ENCODE assay signal across 8 mouse cellular contexts in genomic region chr11:70509753-70510564, GRCm38 (mm10). TPM values are rescaled to one million over a fixed set of nuclear protein-coding genes. Genes with fewer than 3 reads are reported as not detected.
DNase-seq lines count a peak whose midpoint lies in the region; ATAC-seq lines count a peak whose summit lies in the region.

No protein-coding gene starts in this region.

- no peaks in the 10 kb centered on the region for H3K9me3 ChIP-seq in heart, embryonic 15.5 days (replicated peaks)

- peaks cover 18% of the 10 kb centered on the region for H3K27me3 ChIP-seq in heart, embryonic 15.5 days

- no peak overlapping the region for H3K4me3 ChIP-seq in heart, embryonic 15.5 days

- no peaks in the 10 kb centered on the region for H3K36me3 ChIP-seq in heart, embryonic 15.5 days

- H3K4me2 ChIP-seq in heart, embryonic 15.5 days: 0 out of 2 replicates have a peak overlapping the region, but pooled peaks have one; percentile 1

- H3K9ac ChIP-seq in heart, embryonic 15.5 days: no peak overlapping the region

- H3K27ac ChIP-seq in heart, embryonic 15.5 days: no peak overlapping the region

- H3K4me1 ChIP-seq in heart, embryonic 15.5 days (replicated peaks): peaks cover 7% of the 10 kb centered on the region; the same call in 1 of the 2 replicates

- peak; percentile 78 for ATAC-seq in common myeloid progenitor, adult 5-6 weeks (replicated peaks; ENCODE audit: low read depth, poor library complexity, severe bottlenecking)
- ATAC-seq in heart, embryonic 15.5 days (replicated peaks; ENCODE audit: insufficient number of reproducible peaks, insufficient read depth, low FRiP score, low read depth): no peak

- 9% methylated on average over 19 of the region's 19 CpGs for WGBS in heart, embryonic 15.5 days

- peak; percentile 58 to 63 for DNase-seq in B cell, adult 2 months
- DNase-seq in MN1 (ENCODE audit: low spot score): peak; percentile 63
- peak; percentile 65 for DNase-seq in kidney, postnatal 10 days
- peak; percentile 30 for DNase-seq in lung, postnatal 25 days (ENCODE audit: low spot score)
- peak; percentile 33 for DNase-seq in right cerebral cortex, adult 18-20 months
- DNase-seq in layer of hippocampus, adult 9-10 months (ENCODE audit: low spot score): no peak

RNA-seq across cellular contexts. Expression of gene Vmo1, which starts 4.5 kb away (rescaled TPM):
- total RNA-seq in common myeloid progenitor, adult 5-6 weeks (2017): not detected in 2 replicates
- polyA plus RNA-seq in heart, embryonic 15.5 days (2015; fragmentation: Nextera tagmentation; extraction: Ambion mirVana): 0.19 and 0.37 TPM in 2 replicates

RNA-seq across cellular contexts. Expression of gene Tm4sf5, which starts 4.9 kb away (rescaled TPM):
- not detected in 2 replicates for total RNA-seq in common myeloid progenitor, adult 5-6 weeks (2017)
- polyA plus RNA-seq in heart, embryonic 15.5 days (2015; fragmentation: Nextera tagmentation; extraction: Ambion mirVana): 4.9 and 5.4 TPM in 2 replicates

RNA-seq across cellular contexts. Expression of gene Gltpd2, which starts 9.0 kb away (rescaled TPM):
- not detected in 2 replicates for total RNA-seq in common myeloid progenitor, adult 5-6 weeks (2017)
- 0.42 TPM in 1 of 2 replicates, not detected in the other for polyA plus RNA-seq in heart, embryonic 15.5 days (2015; fragmentation: Nextera tagmentation; extraction: Ambion mirVana)

RNA-seq across cellular contexts. Expression of gene Psmb6, which starts 15.2 kb away (rescaled TPM):
- total RNA-seq in common myeloid progenitor, adult 5-6 weeks (2017): 218 and 223 TPM in 2 replicates
- polyA plus RNA-seq in heart, embryonic 15.5 days (2015; fragmentation: Nextera tagmentation; extraction: Ambion mirVana): 509 and 590 TPM in 2 replicates

RNA-seq across cellular contexts. Expression of gene Gm40193, which starts 22.8 kb away (rescaled TPM):
- total RNA-seq in common myeloid progenitor, adult 5-6 weeks (2017): not detected in 2 replicates
- polyA plus RNA-seq in heart, embryonic 15.5 days (2015; fragmentation: Nextera tagmentation; extraction: Ambion mirVana): not detected in 2 replicates
